Mouse (Mus musculus): ENCODE data around the gene Lor. TPM values are rescaled to one million over a fixed set of nuclear protein-coding genes. Genes with fewer than 3 reads are reported as not detected.

Gene Lor
- polyA plus RNA-seq, 1 experiment from 2014 or later, result 1.1 TPM

DNA sequence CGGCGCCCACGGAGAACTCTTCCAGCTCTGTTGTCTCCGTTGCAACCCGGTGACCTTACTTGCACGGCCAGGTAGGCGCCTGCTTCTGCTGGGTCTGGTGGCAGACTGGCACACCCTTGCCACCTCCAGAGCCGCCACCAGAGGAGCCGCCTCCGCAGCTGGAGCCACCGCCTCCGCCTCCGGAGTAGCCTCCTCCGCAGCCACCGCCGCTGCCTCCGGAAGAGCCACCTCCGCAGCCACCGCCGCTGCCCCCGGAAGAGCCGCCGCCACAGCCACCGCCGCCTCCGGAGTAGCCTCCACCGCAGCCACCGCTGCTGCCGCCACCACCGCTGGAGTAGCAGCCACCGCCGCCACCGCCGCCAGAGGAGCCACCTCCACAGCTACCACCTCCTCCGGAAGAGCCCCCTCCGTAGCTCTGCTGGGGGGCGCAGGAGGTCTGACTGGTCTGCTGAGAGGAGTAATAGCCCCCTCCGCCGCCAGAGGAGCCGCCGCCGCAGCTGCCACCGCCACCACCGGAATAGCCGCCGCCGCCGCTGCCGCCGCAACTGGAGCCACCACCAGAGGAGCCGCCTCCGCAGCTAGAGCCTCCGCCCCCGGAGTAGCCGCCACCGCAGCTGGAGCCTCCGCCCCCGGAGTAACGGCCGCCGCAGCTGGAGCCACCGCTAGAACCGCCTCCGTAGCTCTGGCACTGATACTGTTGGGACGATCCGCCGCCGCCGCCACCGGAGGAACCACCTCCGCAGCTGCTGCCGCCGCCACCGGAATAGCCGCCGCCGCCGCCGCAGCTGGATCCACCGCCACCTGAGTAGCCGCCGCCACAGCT lies 2.3 kb downstream of the Lor start:
- H3K27ac ChIP-seq (ENCODE audit: low read length), result peak overlapping the region; percentile 27; the same call in 1 of the 2 replicates
- H3K36me3 ChIP-seq (ENCODE audit: control insufficient read depth, insufficient read depth, low read length), result no peaks in the 10 kb centered on the region
- ATAC-seq (ENCODE audit: insufficient number of reproducible peaks, insufficient read depth, low FRiP score, low read depth), result peak; percentile 78
- no peaks in the 10 kb centered on the region for H3K27me3 ChIP-seq (ENCODE audit: control insufficient read depth, insufficient read depth, low read length)
- WGBS, result under 1% methylated on average over 71 of the region's 82 CpGs
- no peaks in the 10 kb centered on the region for H3K4me1 ChIP-seq (ENCODE audit: control insufficient read depth, insufficient read depth, low read length)
- peak overlapping the region; percentile 86 for H3K4me2 ChIP-seq (replicated peaks; ENCODE audit: low read depth, low read length)
- peak overlapping the region; percentile 52; the same call in 1 of the 2 replicates for H3K9ac ChIP-seq (replicated peaks; ENCODE audit: low read depth, low read length)
- peak overlapping the region; percentile 66 for H3K4me3 ChIP-seq (ENCODE audit: low read depth, low read length)
- H3K9me3 ChIP-seq (ENCODE audit: control insufficient read depth, low read depth, low read length), result no peaks in the 10 kb centered on the region

- H3K9ac ChIP-seq (replicated peaks; ENCODE audit: low read depth, low read length), result no peak overlapping the region
- no peaks in the 10 kb centered on the region for H3K4me1 ChIP-seq (ENCODE audit: control insufficient read depth, insufficient read depth, low read length)
- H3K4me2 ChIP-seq (replicated peaks; ENCODE audit: low read depth, low read length), result no peak overlapping the region
- H3K36me3 ChIP-seq (ENCODE audit: control insufficient read depth, insufficient read depth, low read length), result no peaks in the 10 kb centered on the region
- H3K4me3 ChIP-seq (ENCODE audit: low read depth, low read length), result no peak overlapping the region
- no peaks in the 10 kb centered on the region for H3K27me3 ChIP-seq (ENCODE audit: control insufficient read depth, insufficient read depth, low read length)
- 53% methylated on average over 6 of the region's 6 CpGs for WGBS
- no peak overlapping the region for H3K27ac ChIP-seq (ENCODE audit: low read length)
- H3K9me3 ChIP-seq (ENCODE audit: control insufficient read depth, low read depth, low read length), result no peaks in the 10 kb centered on the region
- ATAC-seq (ENCODE audit: insufficient number of reproducible peaks, insufficient read depth, low FRiP score, low read depth), result no peak
These were observed 32.4 kb downstream of the Lor start for GRCm38 (mm10) chr3:92050382-92051054.

DNA sequence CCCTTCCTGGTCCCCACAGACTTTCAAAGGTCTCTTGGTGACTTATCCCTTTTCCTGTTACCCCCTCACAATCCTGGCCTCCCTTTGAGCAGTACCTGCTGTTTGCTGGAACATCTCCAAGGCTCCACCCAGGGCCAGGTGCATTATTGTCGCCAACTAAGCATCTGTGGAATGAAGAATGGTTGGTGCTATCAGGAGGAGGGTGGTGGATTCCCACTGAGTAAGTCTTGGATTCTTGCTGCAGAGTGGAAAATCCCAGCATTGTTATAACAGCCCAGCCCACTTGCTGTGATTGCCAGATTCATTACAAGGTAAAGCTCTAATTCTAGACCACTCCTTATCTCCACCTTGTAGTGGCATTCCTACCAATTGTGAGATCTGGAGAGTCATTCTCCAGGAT lies 49.0 kb downstream of the Lor start:
- H3K27ac ChIP-seq (ENCODE audit: low read length), result no peak overlapping the region
- no peak overlapping the region for H3K4me3 ChIP-seq (ENCODE audit: low read depth, low read length)
- no peak overlapping the region for H3K4me2 ChIP-seq (replicated peaks; ENCODE audit: low read depth, low read length)
- no peaks in the 10 kb centered on the region for H3K9me3 ChIP-seq (ENCODE audit: control insufficient read depth, low read depth, low read length)
- 52% methylated on average over 1 of the region's 1 CpGs for whole genome bisulfite sequencing
- no peaks in the 10 kb centered on the region for H3K36me3 ChIP-seq (ENCODE audit: control insufficient read depth, insufficient read depth, low read length)
- ATAC-seq (ENCODE audit: insufficient number of reproducible peaks, insufficient read depth, low FRiP score, low read depth), result no peak
- H3K27me3 ChIP-seq (ENCODE audit: control insufficient read depth, insufficient read depth, low read length), result no peaks in the 10 kb centered on the region
- no peak overlapping the region for H3K9ac ChIP-seq (replicated peaks; ENCODE audit: low read depth, low read length)
- no peaks in the 10 kb centered on the region for H3K4me1 ChIP-seq (ENCODE audit: control insufficient read depth, insufficient read depth, low read length)

DNA sequence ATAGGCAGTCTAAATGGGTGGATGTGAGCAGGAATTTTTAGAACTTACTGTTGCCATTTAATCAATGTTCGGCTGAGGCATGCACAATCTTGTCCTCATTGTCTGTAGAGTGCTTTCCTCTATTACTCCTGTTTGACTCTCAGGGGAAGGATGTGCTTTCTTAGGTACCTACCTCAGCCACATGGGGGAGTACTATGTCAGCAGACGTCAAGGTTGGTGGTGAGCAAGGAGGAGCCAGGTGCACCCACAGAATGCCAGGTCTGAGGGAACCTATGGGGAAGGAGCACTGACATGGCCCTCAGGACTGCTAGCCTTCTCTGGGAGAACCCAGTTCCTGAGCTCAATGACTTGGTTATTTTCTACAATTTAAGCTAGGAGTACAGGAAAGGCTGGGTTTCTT lies 49.7 kb downstream of the Lor start:
- no peak overlapping the region for H3K27ac ChIP-seq (ENCODE audit: low read length)
- ATAC-seq (ENCODE audit: insufficient number of reproducible peaks, insufficient read depth, low FRiP score, low read depth), result no peak
- H3K4me2 ChIP-seq (replicated peaks; ENCODE audit: low read depth, low read length), result no peak overlapping the region
- no peaks in the 10 kb centered on the region for H3K4me1 ChIP-seq (ENCODE audit: control insufficient read depth, insufficient read depth, low read length)
- WGBS, result 55% methylated on average over 2 of the region's 2 CpGs
- H3K9me3 ChIP-seq (ENCODE audit: control insufficient read depth, low read depth, low read length), result no peaks in the 10 kb centered on the region
- no peaks in the 10 kb centered on the region for H3K36me3 ChIP-seq (ENCODE audit: control insufficient read depth, insufficient read depth, low read length)
- H3K4me3 ChIP-seq (ENCODE audit: low read depth, low read length), result no peak overlapping the region
- no peaks in the 10 kb centered on the region for H3K27me3 ChIP-seq (ENCODE audit: control insufficient read depth, insufficient read depth, low read length)
- no peak overlapping the region for H3K9ac ChIP-seq (replicated peaks; ENCODE audit: low read depth, low read length)

Small RNA genes lying within 50 kb of the gene (microRNA-seq; reads per million reads assigned to microRNA genes)
- gene Gm25145, result not detected

Other genes starting within 250 kb of the Lor start
- gene Pglyrp3, start 68.6 kb downstream of the Lor start, polyA plus RNA-seq (2014; fragmentation: Nextera tagmentation; extraction: Ambion mirVana), result not detected in 2 replicates
- not detected in 2 replicates for gene Prr9, start 40.8 kb upstream of the Lor start, polyA plus RNA-seq (2014; fragmentation: Nextera tagmentation; extraction: Ambion mirVana)
- not detected in 2 replicates for gene Lelp1, start 59.6 kb upstream of the Lor start, polyA plus RNA-seq (2014; fragmentation: Nextera tagmentation; extraction: Ambion mirVana)
- gene Sprr2a1, start 132.7 kb upstream of the Lor start, polyA plus RNA-seq (2014; fragmentation: Nextera tagmentation; extraction: Ambion mirVana), result 5.3 and 7.6 TPM in 2 replicates
- gene Sprr2a2, start 132.8 kb upstream of the Lor start, polyA plus RNA-seq (2014; fragmentation: Nextera tagmentation; extraction: Ambion mirVana), result 258 and 291 TPM in 2 replicates
- gene Sprr2a3, start 202.3 kb upstream of the Lor start, polyA plus RNA-seq (2014; fragmentation: Nextera tagmentation; extraction: Ambion mirVana), result 19.7 and 23.0 TPM in 2 replicates
- not detected in 2 replicates for gene Sprr2b, start 233.5 kb upstream of the Lor start, polyA plus RNA-seq (2014; fragmentation: Nextera tagmentation; extraction: Ambion mirVana)